Mouse (Mus musculus): Measurements from ENCODE around the gene Rnf223. TPM values are rescaled to one million over a fixed set of nuclear protein-coding genes. Genes with fewer than 3 reads are reported as not detected.

The Rnf223 gene
- total and polyA plus RNA-seq, 2 experiments from 2014 or later = 0.31 to 0.73 TPM

GRCm38 (mm10) chr4:156177630-156178029 lies 47.3 kb downstream of the Rnf223 start:
- H3K36me3 ChIP-seq (ENCODE audit: insufficient read depth, low read length) = peaks cover 63% of the 10 kb centered on the region
- H3K4me2 ChIP-seq (ENCODE audit: low read depth, low read length) = no peak overlapping the region
- H3K4me1 ChIP-seq (ENCODE audit: insufficient read depth, low read length) = 0 out of 2 replicates have a peak, but pooled peaks cover 7% of the 10 kb centered on the region
- H3K27ac ChIP-seq = no peak overlapping the region
- ATAC-seq = no peak
- no peaks in the 10 kb centered on the region for H3K9me3 ChIP-seq (ENCODE audit: low read length)
- no peaks in the 10 kb centered on the region for H3K27me3 ChIP-seq (ENCODE audit: insufficient read depth, low read length)
- H3K9ac ChIP-seq (replicated peaks; ENCODE audit: low read length) = no peak overlapping the region
- WGBS = 91% methylated on average over 9 of the region's 9 CpGs
- no peak overlapping the region for H3K4me3 ChIP-seq (ENCODE audit: low read length)
- no peak for DNase-seq (ENCODE audit: low spot score)
- TF ChIP-seq CTCF (IDR thresholded peaks at IDR 0.05; ENCODE audit: low read depth) = no peak

Other genes starting within 250 kb of the Rnf223 start
- gene Pusl1, start 238.7 kb upstream of the Rnf223 start, total RNA-seq (2014; rRNA removed) = 73.6 and 109 TPM in 2 replicates
- gene Pusl1, start 238.7 kb upstream of the Rnf223 start, polyA plus RNA-seq (2015; fragmentation: Nextera tagmentation; extraction: Ambion mirVana) = 58.8 and 59.6 TPM in 2 replicates
- 69.5 and 93.5 TPM in 2 replicates for gene Acap3, start 238.7 kb upstream of the Rnf223 start, total RNA-seq (2014; rRNA removed)
- 52.2 and 56.4 TPM in 2 replicates for gene Acap3, start 238.7 kb upstream of the Rnf223 start, polyA plus RNA-seq (2015; fragmentation: Nextera tagmentation; extraction: Ambion mirVana)
- gene Ube2j2, start 186.7 kb upstream of the Rnf223 start, total RNA-seq (2014; rRNA removed) = 47.5 and 50.8 TPM in 2 replicates
- 119 and 126 TPM in 2 replicates for gene Ube2j2, start 186.7 kb upstream of the Rnf223 start, polyA plus RNA-seq (2015; fragmentation: Nextera tagmentation; extraction: Ambion mirVana)
- gene C1qtnf12, start 168.2 kb upstream of the Rnf223 start, total RNA-seq (2014; rRNA removed) = 26.6 and 35.2 TPM in 2 replicates
- gene C1qtnf12, start 168.2 kb upstream of the Rnf223 start, polyA plus RNA-seq (2015; fragmentation: Nextera tagmentation; extraction: Ambion mirVana) = 21.8 and 22.8 TPM in 2 replicates
- gene B3galt6, start 137.9 kb upstream of the Rnf223 start, total RNA-seq (2014; rRNA removed) = 48.8 and 56.8 TPM in 2 replicates
- gene B3galt6, start 137.9 kb upstream of the Rnf223 start, polyA plus RNA-seq (2015; fragmentation: Nextera tagmentation; extraction: Ambion mirVana) = 26.1 and 26.2 TPM in 2 replicates
- 100 and 121 TPM in 2 replicates for gene Sdf4, start 137.6 kb upstream of the Rnf223 start, total RNA-seq (2014; rRNA removed)
- 122 and 127 TPM in 2 replicates for gene Sdf4, start 137.6 kb upstream of the Rnf223 start, polyA plus RNA-seq (2015; fragmentation: Nextera tagmentation; extraction: Ambion mirVana)
- 2.6 TPM in 1 of 2 replicates, not detected in the other for gene Tnfrsf4, start 116.7 kb upstream of the Rnf223 start, total RNA-seq (2014; rRNA removed)
- gene Tnfrsf4, start 116.7 kb upstream of the Rnf223 start, polyA plus RNA-seq (2015; fragmentation: Nextera tagmentation; extraction: Ambion mirVana) = 0.47 and 0.49 TPM in 2 replicates
- gene Tnfrsf18, start 104.3 kb upstream of the Rnf223 start, total RNA-seq (2014; rRNA removed) = 0.16 TPM in 1 of 2 replicates, not detected in the other
- 1.4 and 1.6 TPM in 2 replicates for gene Tnfrsf18, start 104.3 kb upstream of the Rnf223 start, polyA plus RNA-seq (2015; fragmentation: Nextera tagmentation; extraction: Ambion mirVana)
- gene Ttll10, start 71.1 kb upstream of the Rnf223 start, total RNA-seq (2014; rRNA removed) = 0.26 TPM in 1 of 2 replicates, not detected in the other
- 0.08 TPM in 1 of 2 replicates, not detected in the other for gene Ttll10, start 71.1 kb upstream of the Rnf223 start, polyA plus RNA-seq (2015; fragmentation: Nextera tagmentation; extraction: Ambion mirVana)
- 24.0 and 32.8 TPM in 2 replicates for gene 9430015G10Rik, start 20.5 kb upstream of the Rnf223 start, total RNA-seq (2014; rRNA removed)
- gene 9430015G10Rik, start 20.5 kb upstream of the Rnf223 start, polyA plus RNA-seq (2015; fragmentation: Nextera tagmentation; extraction: Ambion mirVana) = 21.0 and 22.3 TPM in 2 replicates
- 273 and 295 TPM in 2 replicates for gene Agrn, start 67.0 kb downstream of the Rnf223 start, total RNA-seq (2014; rRNA removed)
- gene Agrn, start 67.0 kb downstream of the Rnf223 start, polyA plus RNA-seq (2015; fragmentation: Nextera tagmentation; extraction: Ambion mirVana) = 58.6 and 63.0 TPM in 2 replicates
- 1.6 and 3.2 TPM in 2 replicates for gene Isg15, start 70.3 kb downstream of the Rnf223 start, total RNA-seq (2014; rRNA removed)
- 4.5 and 5.2 TPM in 2 replicates for gene Isg15, start 70.3 kb downstream of the Rnf223 start, polyA plus RNA-seq (2015; fragmentation: Nextera tagmentation; extraction: Ambion mirVana)
- gene AW011738, start 72.8 kb downstream of the Rnf223 start, total RNA-seq (2014; rRNA removed) = 4.6 and 5.0 TPM in 2 replicates
- gene AW011738, start 72.8 kb downstream of the Rnf223 start, polyA plus RNA-seq (2015; fragmentation: Nextera tagmentation; extraction: Ambion mirVana) = 3.7 and 4.0 TPM in 2 replicates
- 1.6 and 1.7 TPM in 2 replicates for gene Perm1, start 85.4 kb downstream of the Rnf223 start, total RNA-seq (2014; rRNA removed)
- 1.2 and 1.3 TPM in 2 replicates for gene Perm1, start 85.4 kb downstream of the Rnf223 start, polyA plus RNA-seq (2015; fragmentation: Nextera tagmentation; extraction: Ambion mirVana)
- 52.9 and 55.3 TPM in 2 replicates for gene Plekhn1, start 104.3 kb downstream of the Rnf223 start, total RNA-seq (2014; rRNA removed)
- 19.6 and 19.7 TPM in 2 replicates for gene Plekhn1, start 104.3 kb downstream of the Rnf223 start, polyA plus RNA-seq (2015; fragmentation: Nextera tagmentation; extraction: Ambion mirVana)
- gene Noc2l, start 105.5 kb downstream of the Rnf223 start, total RNA-seq (2014; rRNA removed) = 79.8 and 80.8 TPM in 2 replicates
- gene Noc2l, start 105.5 kb downstream of the Rnf223 start, polyA plus RNA-seq (2015; fragmentation: Nextera tagmentation; extraction: Ambion mirVana) = 40.9 and 43.8 TPM in 2 replicates
- 3.1 and 5.2 TPM in 2 replicates for gene Samd11, start 125.1 kb downstream of the Rnf223 start, total RNA-seq (2014; rRNA removed)
- 1.8 and 2.9 TPM in 2 replicates for gene Samd11, start 125.1 kb downstream of the Rnf223 start, polyA plus RNA-seq (2015; fragmentation: Nextera tagmentation; extraction: Ambion mirVana)
- not detected in 2 replicates for gene Vmn2r-ps159, start 200.6 kb downstream of the Rnf223 start, total RNA-seq (2014; rRNA removed)
- not detected in 2 replicates for gene Vmn2r-ps159, start 200.6 kb downstream of the Rnf223 start, polyA plus RNA-seq (2015; fragmentation: Nextera tagmentation; extraction: Ambion mirVana)